Mouse (Mus musculus) gastrocnemius, postnatal 4 days (tissue): ENCODE measurements at regions not wholly inside any gene's neighbourhood (a gene's known extent, or its start where the extent isn't known, plus 50 kb on each side); places are given as distances from the start of the nearest gene placed in this dataset.
A peak's percentile ranks its signal among the peaks of the same experiment; 100 is the strongest.

ENCODE experiments used
- DNase-seq, 2 experiments: peaks; one replicate each; pipeline ENCODE4 v3.0.0; 2021 to 2022; ENCODE audit warnings: low spot score in 2 of 2, mixed read lengths in 2 of 2

DNA sequence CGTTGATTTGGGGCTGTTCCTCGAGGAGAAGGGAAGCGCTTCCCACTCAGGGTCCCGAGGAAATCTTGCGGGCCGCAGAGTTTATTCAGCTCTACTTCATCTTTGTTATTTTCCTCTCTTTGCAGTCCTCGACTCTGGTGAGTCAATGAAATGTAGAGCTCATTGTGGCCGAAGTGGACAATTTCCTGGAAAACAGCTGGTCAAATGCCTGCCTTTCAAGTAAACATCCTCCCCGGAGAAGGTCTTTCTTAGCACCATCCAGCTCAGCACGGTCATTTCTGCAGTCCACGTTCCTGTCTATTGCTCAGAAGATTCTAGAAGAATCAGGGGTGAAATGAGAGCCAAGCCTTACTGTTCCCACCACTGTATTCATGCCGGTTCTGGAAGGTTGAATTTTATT lies 133.0 kb downstream of the Bcas1 start:
- DNase-seq: no peak

DNA sequence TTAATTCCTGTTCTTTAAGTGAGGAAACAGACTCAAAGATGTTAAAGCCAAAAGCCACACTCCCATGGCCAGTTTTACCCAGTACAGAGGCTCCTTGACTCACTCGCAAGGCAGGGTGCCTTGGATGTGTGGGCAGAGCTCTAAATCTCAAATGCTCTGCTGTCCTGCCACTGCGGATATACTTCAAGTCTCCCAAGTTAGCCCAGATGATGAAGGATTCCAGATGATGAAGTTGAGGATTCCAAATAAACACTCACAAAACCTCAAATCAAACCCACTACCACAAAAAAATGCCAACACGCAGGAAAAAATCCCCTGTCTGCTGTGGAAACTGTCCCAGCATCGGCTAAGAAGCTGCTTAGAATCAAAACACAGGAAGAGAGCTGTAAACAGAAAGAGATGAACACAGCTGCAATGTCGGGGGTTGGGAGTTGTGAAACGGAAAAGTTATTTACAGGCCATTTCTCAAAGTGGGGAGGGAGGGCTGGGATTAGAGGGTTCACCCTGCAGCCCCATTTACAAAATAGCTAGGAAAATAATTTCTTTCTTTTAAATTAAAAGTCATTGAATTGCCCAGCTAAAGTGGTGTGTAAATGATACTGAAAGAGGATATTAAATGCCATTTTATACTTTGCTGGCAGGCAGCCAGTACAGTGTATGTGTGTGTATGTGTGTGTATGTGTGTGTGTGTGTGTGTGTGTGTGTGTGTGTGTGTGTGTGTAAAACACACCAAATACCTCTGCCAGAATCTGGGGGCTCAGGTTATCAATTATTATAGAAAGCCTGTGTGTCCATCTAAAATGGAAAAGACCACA lies 135.6 kb downstream of the Bcas1 start:
- no peak for DNase-seq

DNA sequence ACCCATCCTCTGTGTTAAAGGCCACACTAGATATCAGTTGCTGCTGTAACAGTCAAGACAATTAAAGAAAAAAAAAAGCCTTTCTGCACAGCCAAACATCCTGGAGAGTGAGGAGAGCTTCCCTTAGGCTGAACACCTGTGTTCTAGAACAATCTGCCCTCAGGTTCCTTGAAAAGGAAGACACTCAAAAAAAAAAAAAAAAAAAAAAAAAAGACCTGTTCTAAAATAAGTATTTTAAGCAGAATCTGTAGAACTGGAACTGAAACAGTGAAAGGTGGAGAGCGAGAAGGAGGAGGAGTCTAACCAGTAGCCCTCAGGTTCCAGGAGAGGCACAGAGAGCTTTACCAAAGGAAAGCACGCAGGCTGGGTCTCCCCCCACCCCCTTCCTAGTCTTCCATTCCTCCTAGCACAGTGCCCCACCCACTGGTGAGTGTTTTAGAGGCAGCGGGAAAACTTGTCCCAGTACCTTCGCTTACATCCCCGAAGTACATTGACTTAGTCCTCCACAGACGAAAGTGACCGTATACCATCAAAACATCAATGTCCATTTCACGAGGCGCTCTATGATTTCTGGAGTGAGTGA lies 138.2 kb downstream of the Bcas1 start:
- DNase-seq: no peak

DNA sequence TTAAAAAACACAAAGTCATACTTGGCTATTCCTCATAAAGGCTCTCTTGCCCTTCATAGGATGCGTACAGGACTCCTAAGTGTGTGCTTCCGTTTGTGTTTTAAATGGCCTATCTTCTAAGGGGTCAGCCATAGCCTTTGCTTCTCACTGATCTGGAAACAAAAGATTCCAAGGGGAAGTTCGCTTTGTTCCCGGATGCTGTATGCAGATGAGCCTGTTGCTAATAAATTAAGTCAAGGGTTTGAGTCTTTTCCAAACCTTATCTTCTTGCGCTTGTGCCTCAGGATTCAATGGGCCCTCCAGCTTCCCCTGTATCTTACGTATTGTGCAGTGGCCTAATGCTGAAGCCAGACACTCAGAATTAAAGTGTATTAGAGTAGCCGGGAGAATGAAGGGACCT lies 138.9 kb downstream of the Bcas1 start:
- DNase-seq: no peak

DNA sequence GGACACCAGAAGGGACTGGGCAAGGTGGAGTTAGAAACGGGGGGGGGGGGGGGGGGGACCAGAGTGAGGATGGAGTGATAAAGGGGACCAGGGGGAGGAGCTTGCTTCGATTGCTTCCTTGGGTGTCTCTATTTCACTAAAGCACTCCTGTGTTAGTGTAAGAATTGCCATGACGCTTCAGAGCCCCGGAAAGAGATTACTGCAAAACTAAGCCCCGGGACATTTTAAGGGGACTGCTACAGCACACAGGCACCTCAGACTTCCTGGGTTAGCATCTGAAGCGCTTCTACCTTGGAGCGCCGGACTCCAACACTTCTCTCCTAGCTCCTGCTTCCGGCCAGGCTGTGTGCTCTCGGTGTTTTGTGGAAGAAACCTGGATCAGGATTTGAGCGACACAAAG lies 139.4 kb downstream of the Bcas1 start:
- no peak for DNase-seq

DNA sequence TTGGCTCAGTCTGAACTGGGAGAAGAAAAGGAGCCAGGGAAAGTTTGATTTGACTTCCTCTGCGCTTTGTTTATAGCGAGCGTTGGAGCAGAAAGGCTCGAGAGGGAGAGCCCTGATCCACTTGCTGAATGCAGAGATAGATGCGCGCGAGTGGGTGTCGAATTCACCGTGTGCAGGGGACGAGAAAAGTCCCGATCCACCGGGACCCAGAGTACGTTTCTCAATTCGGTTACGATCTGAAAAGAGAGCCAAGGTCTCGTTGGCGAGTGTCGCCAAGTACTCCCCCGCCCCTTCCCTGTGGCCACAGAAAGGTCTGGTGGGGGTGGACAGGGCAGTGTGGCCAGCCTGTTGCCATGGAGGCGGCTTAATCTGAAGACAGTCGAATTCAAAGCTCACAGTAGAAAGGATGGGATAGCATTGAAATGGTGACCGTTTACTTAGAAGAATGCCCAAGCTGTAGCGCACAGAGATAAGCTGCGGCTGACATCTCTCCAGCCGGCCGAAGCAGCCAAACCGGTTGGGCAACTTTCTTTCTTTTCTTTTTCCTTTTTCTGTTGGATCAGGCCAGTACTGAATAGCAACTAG lies 139.5 kb upstream of the Zfp217 start:
- DNase-seq: peak in 1 of 2 experiments; percentile 66

DNA sequence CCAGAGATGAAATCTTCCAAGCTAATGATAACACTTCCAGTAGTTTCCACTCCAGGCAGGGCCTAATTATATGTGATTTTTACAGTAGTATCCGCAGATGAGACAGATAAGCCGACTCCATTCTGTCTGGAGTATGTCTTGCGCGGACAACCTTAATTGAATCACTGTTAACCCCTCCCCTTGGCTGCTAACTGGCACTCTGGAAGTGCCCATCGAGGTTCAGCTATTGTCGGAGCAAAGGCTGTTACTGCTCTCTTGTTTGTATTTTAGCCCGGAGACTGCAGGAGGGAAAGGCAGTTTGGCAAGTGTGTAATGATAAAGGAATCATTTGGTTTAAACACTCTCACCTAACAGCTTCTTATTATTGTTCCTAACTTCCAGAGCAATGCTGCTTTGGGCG lies 138.9 kb upstream of the Zfp217 start:
- no peak for DNase-seq

DNA sequence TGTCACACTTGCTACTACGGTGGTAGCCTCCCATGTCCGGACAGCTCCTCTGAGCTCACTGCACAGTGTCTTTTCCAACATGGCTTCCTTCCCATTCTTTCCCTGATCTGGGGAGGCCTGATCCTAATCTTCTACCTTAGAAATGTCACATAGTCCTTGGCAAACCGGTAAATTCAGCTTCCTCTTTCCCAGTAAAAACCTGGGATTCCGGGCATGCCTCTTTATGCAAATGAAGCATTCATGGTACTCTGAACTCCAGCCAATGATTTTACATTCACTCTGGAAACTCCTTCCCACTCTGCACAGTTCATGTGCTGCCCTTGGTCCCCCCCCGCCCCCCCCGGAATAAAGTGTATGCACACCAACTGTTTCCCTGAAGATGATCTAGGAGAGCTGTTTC lies 134.6 kb upstream of the Zfp217 start:
- DNase-seq: no peak

DNA sequence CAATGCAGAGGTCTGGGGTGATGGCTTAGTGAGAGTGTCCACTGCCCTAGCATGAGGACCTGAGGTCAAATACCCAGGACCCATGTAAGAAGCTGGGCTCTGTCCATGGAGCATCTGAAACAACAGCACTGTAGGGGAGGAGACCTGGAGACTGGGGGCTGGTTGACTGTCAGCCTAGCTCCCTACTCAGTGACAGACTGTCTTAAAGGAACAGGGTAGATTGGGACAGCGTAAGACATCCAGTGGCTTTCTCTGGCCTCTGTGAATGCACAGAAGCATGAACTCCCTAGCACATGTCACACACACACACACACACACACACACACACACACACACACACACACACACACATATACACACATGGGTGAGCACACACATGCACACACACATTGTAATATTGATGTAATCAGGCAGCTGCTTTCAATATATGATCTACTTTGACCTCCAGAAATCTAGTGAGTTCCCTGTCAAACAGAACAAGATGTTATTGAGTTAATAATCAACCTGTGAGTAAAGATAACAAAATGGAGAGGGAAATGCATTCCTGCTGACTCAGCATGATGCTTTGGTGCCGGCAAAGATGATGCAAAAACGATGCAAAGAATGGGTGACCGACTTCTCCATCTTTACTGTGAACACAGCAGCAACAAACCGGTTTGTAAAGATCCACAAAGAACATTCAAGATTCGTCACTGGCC lies 133.6 kb upstream of the Zfp217 start:
- DNase-seq: no peak

DNA sequence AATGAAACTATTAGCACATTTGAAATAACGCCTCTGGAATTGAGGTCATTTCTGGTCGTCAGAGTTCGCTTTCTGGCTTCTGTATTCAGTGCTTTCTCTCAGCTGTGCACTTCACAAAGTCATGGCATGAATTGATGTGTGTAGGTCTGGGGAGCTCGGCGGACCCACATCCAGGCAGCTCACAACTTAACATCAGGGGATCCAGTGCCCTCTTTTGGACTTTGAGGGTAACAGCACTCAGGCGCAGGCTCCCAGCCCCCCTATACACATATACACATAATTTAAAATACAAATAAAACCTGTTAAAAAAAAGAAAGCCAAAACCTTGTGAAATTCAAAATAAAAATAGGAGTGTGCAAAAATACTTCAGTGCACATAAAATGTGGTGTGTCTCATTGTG lies 132.8 kb upstream of the Zfp217 start:
- no peak for DNase-seq

DNA sequence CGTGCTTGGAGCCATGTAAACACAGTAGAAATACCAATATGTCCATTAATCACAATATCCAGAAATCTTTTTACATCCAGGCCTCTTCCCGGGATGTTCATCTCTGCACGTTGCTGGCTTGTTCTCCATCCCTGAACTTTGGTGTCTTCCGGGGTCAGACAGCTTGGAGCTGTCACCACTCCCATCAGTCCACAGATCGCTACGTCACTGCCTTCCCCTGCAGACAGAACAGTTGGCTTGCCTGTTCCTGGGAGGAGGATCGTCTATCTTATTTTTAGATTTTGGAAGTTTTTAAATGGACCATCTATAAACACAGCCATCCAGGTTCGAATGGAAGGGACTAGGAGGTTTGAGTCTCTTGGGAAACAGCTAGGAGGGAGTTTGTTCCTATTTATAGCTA lies 130.0 kb upstream of the Zfp217 start:
- DNase-seq: no peak

DNA sequence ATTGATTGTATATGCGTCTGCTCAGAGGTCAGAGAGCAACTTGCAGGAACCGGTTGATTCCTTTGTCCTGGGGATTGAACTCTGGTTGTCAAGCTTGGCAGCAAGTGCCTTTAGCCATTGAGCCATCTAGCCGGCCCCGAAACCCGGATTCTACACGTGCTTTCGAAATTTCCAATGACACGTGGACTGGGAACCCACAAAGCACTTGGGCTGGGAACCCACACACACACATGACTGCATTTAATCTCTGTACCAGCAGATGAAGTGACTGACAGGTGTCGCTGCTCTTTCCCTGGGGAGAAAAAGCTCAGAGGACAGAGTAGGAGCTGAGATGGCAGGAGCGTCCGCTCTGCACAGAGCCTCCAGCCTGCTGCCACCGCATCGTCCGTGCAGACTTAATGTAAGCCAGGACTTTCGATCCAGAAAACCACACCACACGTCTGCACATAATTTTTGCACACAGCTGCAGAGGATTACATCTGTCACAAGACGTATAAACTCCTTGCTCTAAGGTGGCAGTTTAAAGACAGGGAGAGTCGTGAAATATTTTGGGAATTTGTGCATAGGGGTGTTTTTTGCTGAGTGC lies 129.4 kb upstream of the Zfp217 start:
- no peak for DNase-seq

DNA sequence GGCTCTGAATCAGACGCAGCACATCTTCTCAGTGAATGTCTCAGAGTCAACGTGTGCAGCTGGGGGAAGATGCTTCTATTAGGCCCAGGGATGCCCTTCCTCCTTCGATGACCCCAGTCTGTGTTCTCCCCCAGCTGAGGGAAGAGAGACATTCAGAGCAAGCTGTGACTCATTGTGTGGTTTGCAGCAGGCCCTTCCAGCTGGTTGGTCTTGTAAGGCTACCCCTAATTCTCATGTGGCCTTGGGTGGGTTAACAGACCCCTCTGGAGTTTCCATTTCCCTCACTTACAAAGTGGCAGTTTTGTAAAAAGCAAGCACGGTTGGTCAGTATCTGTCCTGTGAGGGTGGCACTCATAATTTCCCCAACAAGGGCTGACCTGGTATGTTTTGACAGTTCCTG lies 127.8 kb upstream of the Zfp217 start:
- no peak for DNase-seq

DNA sequence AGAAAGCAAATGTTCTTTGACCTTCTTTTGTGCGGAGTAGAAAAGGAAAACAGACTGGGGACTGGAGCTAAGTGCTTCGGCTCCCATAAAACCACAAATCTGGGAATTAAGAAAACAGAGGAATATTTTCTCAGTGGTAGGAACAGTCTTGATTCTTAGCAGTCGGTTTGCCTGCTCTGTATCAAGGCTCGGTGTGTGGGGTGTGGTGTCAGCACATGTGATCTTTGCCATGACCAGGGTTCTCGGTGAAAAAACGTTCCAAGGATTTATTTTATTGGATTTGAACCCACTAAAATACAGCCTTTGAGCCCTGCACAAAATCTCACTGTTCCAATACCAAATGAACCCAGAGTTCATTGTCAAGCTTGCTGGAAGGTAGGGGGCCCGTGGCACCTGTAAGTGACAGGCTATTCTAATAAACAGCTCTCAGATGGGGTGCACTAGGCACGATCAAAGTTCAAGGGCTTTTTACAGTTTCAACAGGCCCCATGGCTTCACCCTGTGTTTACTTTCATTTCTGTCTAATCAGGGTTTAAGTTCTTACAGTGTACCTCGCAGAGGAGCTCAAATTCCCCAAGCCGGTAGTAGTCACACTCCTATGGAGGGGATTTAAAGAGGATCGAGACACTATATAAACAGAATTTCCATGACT lies 122.1 kb upstream of the Zfp217 start:
- no peak for DNase-seq

DNA sequence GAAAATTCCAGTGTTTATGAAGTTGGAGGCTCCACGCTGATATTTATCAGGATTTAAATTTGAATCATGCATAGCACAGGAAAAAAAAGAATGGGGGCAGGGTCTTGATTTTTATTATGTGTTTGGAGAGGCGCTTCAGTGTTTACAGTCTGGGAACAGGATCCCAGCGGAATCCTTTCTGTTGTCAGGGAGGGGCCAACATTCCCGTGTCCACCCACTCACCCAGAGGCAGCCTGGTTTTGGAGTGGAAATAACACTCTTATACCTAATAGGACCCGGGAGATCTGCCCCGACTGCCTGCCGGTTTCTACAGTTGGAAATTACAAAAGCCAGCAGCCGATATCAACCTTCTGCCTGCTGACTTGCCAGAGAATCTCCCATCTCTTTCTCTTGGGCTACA lies 120.2 kb upstream of the Zfp217 start:
- no peak for DNase-seq

DNA sequence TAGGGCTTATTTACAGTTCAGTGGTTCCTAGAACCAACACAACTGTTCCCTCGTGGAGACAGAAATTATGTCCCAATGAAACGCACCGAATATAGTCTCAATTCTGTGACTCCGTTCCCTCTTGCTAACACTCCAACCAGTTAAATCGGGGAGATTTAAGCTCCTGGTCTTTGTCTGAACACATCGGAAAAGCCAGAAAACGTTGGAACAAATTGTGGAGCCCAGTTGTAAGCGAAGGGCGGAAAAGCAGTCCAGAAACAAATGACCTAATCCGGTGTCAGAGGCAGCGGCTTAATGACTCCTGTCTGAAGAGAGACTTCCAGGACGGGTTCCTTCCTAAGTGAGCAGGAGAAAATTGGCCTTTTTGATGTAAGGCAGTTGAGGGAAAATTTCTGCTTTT lies 119.2 kb upstream of the Zfp217 start:
- DNase-seq: no peak

DNA sequence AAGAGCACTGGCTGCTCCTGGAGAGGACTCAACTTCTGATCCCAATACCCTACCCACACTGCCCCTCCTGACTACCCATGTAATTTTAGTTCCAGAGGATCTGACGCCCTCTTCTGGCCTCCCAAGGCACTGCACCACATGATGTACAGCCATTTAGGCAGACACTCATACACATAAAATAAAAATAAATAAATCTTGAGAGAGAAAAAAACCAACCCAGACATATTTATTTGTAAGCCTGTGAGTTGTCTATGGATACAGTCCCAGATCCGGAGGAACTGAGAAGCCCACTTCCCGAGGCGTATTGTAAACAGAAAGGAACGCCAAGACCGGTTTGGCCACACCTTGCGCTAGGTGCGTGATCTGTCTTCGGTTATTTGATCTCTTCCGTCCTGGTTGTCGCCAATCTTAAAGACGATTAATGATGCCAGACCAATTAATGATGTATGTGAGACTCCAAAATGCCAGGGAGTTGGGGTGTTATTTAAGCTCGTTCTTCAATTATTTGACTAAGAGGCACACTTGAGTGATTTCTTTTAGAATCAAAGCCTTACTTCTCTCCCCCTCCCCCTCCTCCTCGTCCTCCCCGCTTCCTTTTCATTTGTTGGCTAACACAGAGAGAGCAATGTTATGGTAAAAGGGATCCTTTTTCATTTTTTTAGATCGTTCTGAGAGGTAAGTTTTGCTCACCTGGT lies 118.7 kb upstream of the Zfp217 start:
- DNase-seq: no peak

DNA sequence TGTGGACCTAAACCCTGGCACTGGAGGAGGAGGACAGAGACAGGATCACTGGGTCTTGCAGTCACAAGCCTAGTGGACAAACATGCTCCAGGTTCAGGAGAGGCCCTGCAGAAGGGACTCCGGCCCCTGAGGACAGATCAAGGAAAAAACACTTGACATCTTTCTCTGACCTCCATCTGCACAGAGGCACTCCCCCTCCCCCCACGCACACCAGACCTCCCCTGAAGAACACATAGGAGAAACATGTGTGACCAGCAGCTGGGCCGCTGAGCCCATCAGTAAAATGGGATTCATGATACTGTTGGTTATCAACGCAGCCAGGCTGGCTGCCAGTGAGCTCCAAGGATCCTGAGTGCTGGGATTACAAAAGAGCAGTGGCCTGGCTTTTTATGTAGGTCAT lies 115.7 kb upstream of the Zfp217 start:
- DNase-seq: no peak

DNA sequence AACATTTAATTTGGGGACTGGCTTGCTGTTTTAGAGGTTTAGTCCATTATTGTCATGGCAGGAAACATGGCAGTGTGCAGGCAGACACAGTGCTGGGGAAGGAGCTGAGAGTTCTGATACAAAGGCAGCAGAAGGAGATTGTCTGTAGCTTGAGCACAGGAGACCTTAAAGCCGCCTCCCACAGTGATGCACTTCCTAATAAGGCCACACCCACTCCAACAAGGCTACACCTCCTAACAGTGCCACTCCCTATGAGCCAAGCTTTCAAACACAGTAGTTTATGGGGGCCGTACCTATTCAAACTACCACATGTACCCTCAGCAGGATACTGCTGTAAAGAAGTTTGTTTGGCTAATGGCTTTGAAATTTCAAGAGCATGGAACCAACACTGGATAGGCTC lies 113.3 kb upstream of the Zfp217 start:
- DNase-seq: no peak

DNA sequence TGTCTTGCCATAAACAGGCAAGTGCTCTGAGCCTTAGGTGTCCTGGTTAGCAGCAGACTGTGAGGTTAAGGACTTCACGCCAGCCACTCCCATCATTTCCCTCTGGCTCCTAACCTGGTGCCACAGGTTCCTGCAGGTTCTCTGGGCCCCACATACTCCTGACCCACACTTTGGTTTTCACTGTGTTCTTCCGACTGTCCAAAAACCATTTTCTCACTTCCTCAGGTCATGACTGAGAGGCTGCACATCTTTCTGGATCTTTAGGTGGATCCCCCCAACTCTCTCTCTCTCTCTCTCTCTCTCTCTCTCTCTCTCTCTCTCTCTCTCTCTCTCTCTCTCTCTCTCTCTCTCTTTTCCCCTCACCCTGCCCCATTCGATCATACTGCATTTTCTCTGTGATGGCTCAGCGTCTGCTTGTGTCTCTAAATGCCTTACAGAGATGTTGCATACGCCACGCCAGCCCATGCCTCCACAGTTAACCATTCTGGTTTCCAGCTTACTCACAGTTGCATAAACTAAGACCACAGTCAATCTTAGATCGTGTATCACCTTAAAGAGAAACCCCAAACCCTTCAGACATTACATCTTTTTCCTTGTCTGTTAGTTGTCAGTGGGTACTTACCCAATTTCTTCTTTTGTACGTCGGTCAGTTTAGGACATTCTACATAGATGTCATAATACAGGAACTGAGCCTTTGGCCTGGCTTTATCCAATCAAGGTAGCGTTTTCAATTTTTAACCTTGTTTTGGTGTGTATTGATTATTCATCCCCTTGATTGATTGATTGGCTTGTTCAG lies 112.0 kb upstream of the Zfp217 start:
- no peak for DNase-seq
